In the genomic region with DNA sequence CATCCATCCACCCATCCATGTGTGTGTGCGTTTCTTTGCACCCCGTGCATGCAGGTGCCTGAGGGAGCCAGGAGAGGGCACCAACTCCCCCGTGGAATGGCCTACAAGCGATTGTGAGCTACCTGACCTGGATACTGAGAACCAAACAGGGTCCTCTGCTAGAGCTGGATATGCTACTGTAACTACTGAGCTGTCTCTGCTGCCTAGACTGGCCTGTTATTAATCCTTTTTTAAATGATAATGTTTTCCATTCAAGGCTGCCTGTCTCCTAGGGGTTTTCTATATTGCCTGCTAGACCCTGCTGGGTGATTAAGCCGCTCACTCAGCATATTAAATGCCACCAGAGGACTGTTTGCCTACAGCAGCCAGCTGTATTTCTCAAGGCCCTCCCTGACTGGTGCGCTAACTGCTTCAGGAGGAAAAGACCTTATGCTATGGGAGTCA, we compare ENCODE assay signal across 10 mouse cellular contexts. TPM values are rescaled to one million over a fixed set of nuclear protein-coding genes. Genes with fewer than 3 reads are reported as not detected.
A peak's percentile ranks its signal among the peaks of the same experiment; 100 is the strongest.
DNase-seq lines count a peak whose midpoint lies in the region; ATAC-seq and TF ChIP-seq lines count a peak whose summit lies in the region.
"Had no signal": no experiment of that assay in that cellular context is flagged by ENCODE, and none has a peak within 500 bp of the region (broad histone marks: within the 10 kb centered on the region; RNA-seq: fewer than 3 reads in every experiment).

No protein-coding gene starts in this region.

- peak; percentile 33 for TF ChIP-seq CTCF in heart, adult 2 months (IDR thresholded peaks at IDR 0.05)

- no peak for TF ChIP-seq EP300 in heart, adult 2 months (IDR thresholded peaks at IDR 0.05; ENCODE audit: insufficient read depth, low read depth, low read length)

- 0 out of 2 replicates have a peak, but pooled peaks have one; percentile 12 for ATAC-seq in megakaryocyte, adult 5-6 weeks (ENCODE audit: poor library complexity, severe bottlenecking)

- no peaks in the 10 kb centered on the region for H3K27me3 ChIP-seq in heart, adult 2 months (ENCODE audit: control insufficient read depth, insufficient read depth, low read length)

- H3K36me3 ChIP-seq in heart, adult 2 months (ENCODE audit: control insufficient read depth, insufficient read depth, low read length), result no peaks in the 10 kb centered on the region

- H3K9ac ChIP-seq in heart, adult 2 months (ENCODE audit: low read depth, low read length), result no peak overlapping the region

- H3K4me1 ChIP-seq in heart, adult 2 months (ENCODE audit: control insufficient read depth, insufficient read depth, low read length), result peaks cover 15% of the 10 kb centered on the region

- DNase-seq in heart, adult 2 months, result no peak
- DNase-seq in heart, adult 8-10 months (ENCODE audit: low spot score), result no peak
- DNase-seq in thymus, postnatal 14 days, result peak; percentile 41
- no peak for DNase-seq in thymus, postnatal 10 days (ENCODE audit: low spot score in 2 of 2)
- no peak for DNase-seq in natural killer cell, adult 2 months (ENCODE audit: low spot score in 2 of 2)
- no peak for DNase-seq in adipocyte (ENCODE audit: low spot score)
- no peak for DNase-seq in layer of hippocampus, adult 18-20 months (ENCODE audit: low spot score in 2 of 2)
- DNase-seq: cerebellum, postnatal 25 days; lung, postnatal 10 days had no signal

- no peak overlapping the region; the same call in 1 of the 2 replicates for H3K27ac ChIP-seq in heart, adult 2 months

- H3K4me3 ChIP-seq in heart, adult 2 months, result no peak overlapping the region

- intact Hi-C loops in heart, adult 2 months (cut with DNase I), result no loop called here

- no peaks in the 10 kb centered on the region for H3K79me2 ChIP-seq in heart, adult 2 months (replicated peaks; ENCODE audit: control insufficient read depth, insufficient read depth, low read length)

- WGBS in heart, adult 2 months, result 73% methylated on average over 6 of the region's 6 CpGs

- TF ChIP-seq POLR2A in heart, adult 2 months (IDR thresholded peaks at IDR 0.05; ENCODE audit: insufficient read depth, low read depth, low read length), result no peak

RNA-seq across cellular contexts. Expression of a gene that starts 34.1 kb away (rescaled TPM):
- 10 to 100 TPM; 13.6 to 16.7 TPM for total RNA-seq in heart, adult 2 months (2021)
- 5.6 and 8.4 TPM in 2 replicates for polyA plus RNA-seq in heart, adult 2 months (2012; rRNA removed)
- total RNA-seq in heart, adult 8-10 months (2022), result 10 to 100 TPM; 11.8 to 15.5 (median 15.1) TPM
- total RNA-seq in megakaryocyte, adult 5-6 weeks (2015), result 15.9 and 17.2 TPM in 2 replicates
- 14.4 and 19.0 TPM in 2 replicates for total RNA-seq in megakaryocyte, adult 5-6 weeks (2017)
- 10 to 100 TPM; 48.4 to 48.7 TPM for total RNA-seq in layer of hippocampus, adult 18-20 months (2021)
